Mouse (Mus musculus): ENCODE measurements around the gene Sdha.

Sdha gene

GRCm38 (mm10) chr13:74314616-74315015 lies 35.5 kb downstream of the Sdha start:
- in situ Hi-C loops (cut with MboI; ENCODE audit: low pct_unique_long_range_greater_than_20kb in 1 of 2, low sequenced_read_pairs in 2 of 2, unreplicated experiment in 1 of 2) = no loop called here

- in situ Hi-C loops (cut with MboI; ENCODE audit: low pct_unique_long_range_greater_than_20kb in 1 of 2, low sequenced_read_pairs in 2 of 2, unreplicated experiment in 1 of 2) = loop anchor here in 1 of 2 experiments (10.0 kb wide), 1 partner anchor 111 kb away; no protein-coding TSS in a partner anchor
These were observed 44.3 kb downstream of the Sdha start for GRCm38 (mm10) chr13:74305780-74306179.

- in situ Hi-C loops (cut with MboI; ENCODE audit: low pct_unique_long_range_greater_than_20kb in 1 of 2, low sequenced_read_pairs in 2 of 2, unreplicated experiment in 1 of 2) = loop anchor here in 1 of 2 experiments (10.0 kb wide), 1 partner anchor 111 kb away; no protein-coding TSS in a partner anchor
These were observed 44.7 kb downstream of the Sdha start for GRCm38 (mm10) chr13:74305380-74305779.

GRCm38 (mm10) chr13:74302050-74303037 lies 47.7 kb downstream of the Sdha start:
- in situ Hi-C loops (cut with MboI; ENCODE audit: low pct_unique_long_range_greater_than_20kb in 1 of 2, low sequenced_read_pairs in 2 of 2, unreplicated experiment in 1 of 2) = loop anchor here in 1 of 2 experiments (10.0 kb wide), 1 partner anchor 108 kb away; no protein-coding TSS in a partner anchor

GRCm38 (mm10) chr13:74301607-74301984 lies 48.5 kb downstream of the Sdha start:
- in situ Hi-C loops (cut with MboI; ENCODE audit: low pct_unique_long_range_greater_than_20kb in 1 of 2, low sequenced_read_pairs in 2 of 2, unreplicated experiment in 1 of 2) = loop anchor here in 1 of 2 experiments (10.0 kb wide), 1 partner anchor 107 kb away; no protein-coding TSS in a partner anchor

GRCm38 (mm10) chr13:74300925-74301606 lies 49.0 kb downstream of the Sdha start:
- in situ Hi-C loops (cut with MboI; ENCODE audit: low pct_unique_long_range_greater_than_20kb in 1 of 2, low sequenced_read_pairs in 2 of 2, unreplicated experiment in 1 of 2) = loop anchor here in 1 of 2 experiments (10.0 kb wide), 1 partner anchor 106 kb away; no protein-coding TSS in a partner anchor

- in situ Hi-C loops (cut with MboI; ENCODE audit: low pct_unique_long_range_greater_than_20kb in 1 of 2, low sequenced_read_pairs in 2 of 2, unreplicated experiment in 1 of 2) = loop anchor here (10.0 to 25.0 kb wide), 4 partner anchors 102 to 584 kb away; partner anchors contain the start of genes Slc6a19 (in 1 of the 2) and Zdhhc11 (in 1 of the 2)
These were observed 53.7 kb downstream of the Sdha start for GRCm38 (mm10) chr13:74296376-74296775.

- in situ Hi-C loops (cut with MboI; ENCODE audit: low pct_unique_long_range_greater_than_20kb in 1 of 2, low sequenced_read_pairs in 2 of 2, unreplicated experiment in 1 of 2) = loop anchor here (10.0 to 25.0 kb wide), 4 partner anchors 97 to 580 kb away; partner anchors contain the start of genes Slc6a19 (in 1 of the 2) and Zdhhc11 (in 1 of the 2)
These were observed 57.9 kb downstream of the Sdha start, which contains the start of gene Ahrr for GRCm38 (mm10) chr13:74292167-74292566. Ahrr (minus strand) TSS chr13:74292331.

GRCm38 (mm10) chr13:74289646-74290045 lies 60.4 kb downstream of the Sdha start:
- in situ Hi-C loops (cut with MboI; ENCODE audit: low pct_unique_long_range_greater_than_20kb in 1 of 2, low sequenced_read_pairs in 2 of 2, unreplicated experiment in 1 of 2) = loop anchor here (10.0 to 25.0 kb wide), 4 partner anchors 95 to 577 kb away; partner anchors contain the start of genes Slc6a19 (in 1 of the 2) and Zdhhc11 (in 1 of the 2)

- in situ Hi-C loops (cut with MboI; ENCODE audit: low pct_unique_long_range_greater_than_20kb in 1 of 2, low sequenced_read_pairs in 2 of 2, unreplicated experiment in 1 of 2) = loop anchor here in 1 of 2 experiments (25.0 kb wide), 2 partner anchors 320 to 570 kb away; partner anchors contain the start of genes Slc6a19 and Zdhhc11
These were observed 67.8 kb downstream of the Sdha start for GRCm38 (mm10) chr13:74282299-74282698.

- in situ Hi-C loops (cut with MboI; ENCODE audit: low pct_unique_long_range_greater_than_20kb in 1 of 2, low sequenced_read_pairs in 2 of 2, unreplicated experiment in 1 of 2) = loop anchor here in 1 of 2 experiments (25.0 kb wide), 2 partner anchors 313 to 563 kb away; partner anchors contain the start of genes Slc6a19 and Zdhhc11
These were observed 74.4 kb downstream of the Sdha start for GRCm38 (mm10) chr13:74275726-74276125.

All from mouse embryonic stem cell (cell line).